Mouse (Mus musculus): Measurements from ENCODE around the gene Armcx3. TPM values are rescaled to one million over a fixed set of nuclear protein-coding genes. Genes with fewer than 3 reads are reported as not detected.
"Not testable (repeated sequence)": the region's sequence is repeated elsewhere in the genome, so short reads cannot be mapped to it uniquely, and the experiment has no call there.

The Armcx3 gene
- 35.4 and 47.4 TPM in 2 replicates for polyA plus RNA-seq (2016; fragmentation: Nextera tagmentation; extraction: Ambion mirVana)

GRCm38 (mm10) chrX:134756434-134757292 is at the start of gene Armcx3:
Armcx3 (plus strand) TSS chrX:134756595.
- Histone ChIP-seq H3K27ac (peak within 1 kb of the TSS; percentile 84), H3K36me3 (no peaks in the 10 kb centered on the region), H3K27me3 (ENCODE audit: low read depth, poor library complexity, severe bottlenecking) (peaks cover 69% of the 10 kb centered on the region), H3K4me3 (peak within 1 kb of the TSS; percentile 60), H3K9me3 (replicated peaks) (no peaks in the 10 kb centered on the region), H3K4me1 (peaks cover 15% of the 10 kb centered on the region)
- DNase-seq (ENCODE audit: low spot score) = peak; percentile 67
- WGBS = 14% methylated on average over 45 of the region's 46 CpGs

GRCm38 (mm10) chrX:134716863-134717262 is 39.5 kb upstream of the Armcx3 start:
- no peak for DNase-seq (ENCODE audit: low spot score)
- WGBS = 37% methylated on average over 3 of the region's 3 CpGs
- no peaks in the 10 kb centered on the region for H3K4me1 ChIP-seq
- H3K27ac ChIP-seq = no peak overlapping the region
- no peaks in the 10 kb centered on the region for H3K9me3 ChIP-seq (replicated peaks)
- H3K27me3 ChIP-seq (ENCODE audit: low read depth, poor library complexity, severe bottlenecking) = peaks cover 64% of the 10 kb centered on the region
- H3K36me3 ChIP-seq = peaks cover 14% of the 10 kb centered on the region
- no peak overlapping the region for H3K4me3 ChIP-seq

- Histone ChIP-seq H3K27me3 (ENCODE audit: low read depth, poor library complexity, severe bottlenecking) (peaks cover 71% of the 10 kb centered on the region), H3K4me1 (no peaks in the 10 kb centered on the region), H3K4me3 (peak within 1 kb of the TSS; percentile 60), H3K9me3 (replicated peaks) (no peaks in the 10 kb centered on the region), H3K36me3 (peaks cover 18% of the 10 kb centered on the region), H3K27ac (peak within 1 kb of the TSS; percentile 88)
- DNase-seq (ENCODE audit: low spot score) = peak; percentile 60
- 7% methylated on average over 16 of the region's 16 CpGs for WGBS
These were observed 38.6 kb upstream of the Armcx3 start, which contains the start of gene Armcx1 for GRCm38 (mm10) chrX:134717752-134718308. Armcx1 (plus strand) TSS chrX:134717963.

- Histone ChIP-seq H3K4me3 (peak overlapping the region; percentile 60), H3K9me3 (replicated peaks) (no peaks in the 10 kb centered on the region), H3K27ac (peak overlapping the region; percentile 88), H3K36me3 (peaks cover 18% of the 10 kb centered on the region), H3K4me1 (0 out of 2 replicates have a peak, but pooled peaks cover 1% of the 10 kb centered on the region), H3K27me3 (ENCODE audit: low read depth, poor library complexity, severe bottlenecking) (peaks cover 77% of the 10 kb centered on the region)
- WGBS = 17% methylated on average over 14 of the region's 14 CpGs
- DNase-seq (ENCODE audit: low spot score) = peak; percentile 45
These were observed 37.9 kb upstream of the Armcx3 start for GRCm38 (mm10) chrX:134718524-134718923.

- H3K9me3 ChIP-seq (replicated peaks); H3K27ac ChIP-seq; DNase-seq (ENCODE audit: low spot score); H3K4me1 ChIP-seq; H3K4me3 ChIP-seq: not testable (repeated sequence)
- Histone ChIP-seq H3K27me3 (ENCODE audit: low read depth, poor library complexity, severe bottlenecking) (peaks cover 81% of the 10 kb centered on the region), H3K36me3 (peaks cover 18% of the 10 kb centered on the region)
- WGBS = 37% methylated on average over 1 of the region's 2 CpGs
These were observed 32.6 kb upstream of the Armcx3 start for GRCm38 (mm10) chrX:134723762-134724161.

GRCm38 (mm10) chrX:134729778-134730177 is 26.6 kb upstream of the Armcx3 start:
- Histone ChIP-seq H3K36me3 (no peaks in the 10 kb centered on the region), H3K27ac (no peak overlapping the region), H3K27me3 (ENCODE audit: low read depth, poor library complexity, severe bottlenecking) (peaks cover 85% of the 10 kb centered on the region), H3K4me3 (no peak overlapping the region), H3K4me1 (no peaks in the 10 kb centered on the region), H3K9me3 (replicated peaks) (no peaks in the 10 kb centered on the region)
- DNase-seq (ENCODE audit: low spot score) = no peak
- WGBS = 58% methylated on average over 4 of the region's 4 CpGs

GRCm38 (mm10) chrX:134737796-134738195 is 18.6 kb upstream of the Armcx3 start:
- Histone ChIP-seq H3K9me3 (replicated peaks) (no peaks in the 10 kb centered on the region), H3K4me3 (no peak overlapping the region), H3K27ac (no peak overlapping the region), H3K36me3 (no peaks in the 10 kb centered on the region), H3K27me3 (ENCODE audit: low read depth, poor library complexity, severe bottlenecking) (peaks cover 90% of the 10 kb centered on the region), H3K4me1 (no peaks in the 10 kb centered on the region)
- WGBS = 100% methylated on average over 1 of the region's 1 CpGs
- no peak for DNase-seq (ENCODE audit: low spot score)

- Histone ChIP-seq H3K4me1 (no peaks in the 10 kb centered on the region), H3K27me3 (ENCODE audit: low read depth, poor library complexity, severe bottlenecking) (peaks cover 88% of the 10 kb centered on the region), H3K4me3 (no peak overlapping the region), H3K9me3 (replicated peaks) (no peaks in the 10 kb centered on the region), H3K36me3 (no peaks in the 10 kb centered on the region), H3K27ac (no peak overlapping the region)
- DNase-seq (ENCODE audit: low spot score) = no peak
- WGBS = 80% methylated on average over 4 of the region's 4 CpGs
These were observed 17.2 kb upstream of the Armcx3 start for GRCm38 (mm10) chrX:134739160-134739559.

- H3K9me3 ChIP-seq (replicated peaks) = no peaks in the 10 kb centered on the region
- no peak overlapping the region for H3K4me3 ChIP-seq
- no peak for DNase-seq (ENCODE audit: low spot score)
- H3K27ac ChIP-seq = no peak overlapping the region
- 80% methylated on average over 5 of the region's 5 CpGs for WGBS
- no peaks in the 10 kb centered on the region for H3K4me1 ChIP-seq
- H3K36me3 ChIP-seq = no peaks in the 10 kb centered on the region
- peaks cover 94% of the 10 kb centered on the region for H3K27me3 ChIP-seq (ENCODE audit: low read depth, poor library complexity, severe bottlenecking)
These were observed 14.5 kb upstream of the Armcx3 start for GRCm38 (mm10) chrX:134741862-134742261.

- Histone ChIP-seq H3K4me3 (no peak overlapping the region), H3K27ac (no peak overlapping the region), H3K4me1 (peaks cover 3% of the 10 kb centered on the region; the same call in 1 of the 2 replicates), H3K27me3 (ENCODE audit: low read depth, poor library complexity, severe bottlenecking) (peaks cover 86% of the 10 kb centered on the region), H3K36me3 (no peaks in the 10 kb centered on the region), H3K9me3 (replicated peaks) (no peaks in the 10 kb centered on the region)
- WGBS = 23% methylated on average over 5 of the region's 5 CpGs
- DNase-seq (ENCODE audit: low spot score) = peak; percentile 45
These were observed 9.9 kb upstream of the Armcx3 start for GRCm38 (mm10) chrX:134746459-134746858.

GRCm38 (mm10) chrX:134750764-134751592 is 5.4 kb upstream of the Armcx3 start, which contains the start of gene Armcx6:
Armcx6 (minus strand) TSS chrX:134751417.
- Histone ChIP-seq H3K27ac (peak within 1 kb of the TSS; percentile 84), H3K4me1 (peaks cover 13% of the 10 kb centered on the region), H3K4me3 (peak within 1 kb of the TSS; percentile 59), H3K9me3 (replicated peaks) (no peaks in the 10 kb centered on the region), H3K36me3 (no peaks in the 10 kb centered on the region), H3K27me3 (ENCODE audit: low read depth, poor library complexity, severe bottlenecking) (peaks cover 88% of the 10 kb centered on the region)
- 10% methylated on average over 36 of the region's 36 CpGs for WGBS
- DNase-seq (ENCODE audit: low spot score) = peak; percentile 74

- H3K27me3 ChIP-seq (ENCODE audit: low read depth, poor library complexity, severe bottlenecking) = peaks cover 88% of the 10 kb centered on the region
- H3K4me3 ChIP-seq = no peak overlapping the region
- H3K9me3 ChIP-seq (replicated peaks) = no peaks in the 10 kb centered on the region
- no peak for DNase-seq (ENCODE audit: low spot score)
- peaks cover 13% of the 10 kb centered on the region for H3K4me1 ChIP-seq
- no peaks in the 10 kb centered on the region for H3K36me3 ChIP-seq
- 42% methylated on average over 2 of the region's 2 CpGs for WGBS
- H3K27ac ChIP-seq = no peak overlapping the region
These were observed 4.5 kb upstream of the Armcx3 start for GRCm38 (mm10) chrX:134751910-134752309.
